Mouse (Mus musculus): ENCODE data around the gene Klhdc1. TPM values are rescaled to one million over a fixed set of nuclear protein-coding genes. Genes with fewer than 3 reads are reported as not detected.

Klhdc1 gene
- polyA plus RNA-seq, 1 experiment from 2014 or later: 10.5 TPM

DNA sequence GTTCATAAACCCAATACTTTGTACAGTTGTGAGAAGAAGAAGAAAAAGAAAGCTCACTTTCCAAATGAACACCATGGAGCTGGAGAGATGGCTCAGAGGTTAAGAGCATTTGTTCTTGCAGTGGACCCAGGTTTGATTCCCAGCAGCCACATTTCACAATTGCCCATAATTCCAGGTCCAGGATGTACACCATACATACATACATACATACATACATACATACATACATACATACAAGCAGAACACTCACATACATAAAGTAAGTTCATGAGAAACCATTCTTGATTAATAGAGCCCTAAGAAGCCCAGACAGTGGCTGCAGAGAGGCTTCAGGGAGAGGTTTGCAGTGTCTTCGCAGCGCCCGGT lies 412 bp downstream of the Klhdc1 start:
- H3K4me1 ChIP-seq (replicated peaks): peaks cover 9% of the 10 kb centered on the region
- peak overlapping the region; percentile 68 for H3K4me3 ChIP-seq (replicated peaks)
- peak overlapping the region; percentile 92 for H3K9ac ChIP-seq (replicated peaks)
- WGBS: 3% methylated on average over 3 of the region's 3 CpGs
- no peaks in the 10 kb centered on the region for H3K36me3 ChIP-seq
- H3K27ac ChIP-seq: peak overlapping the region; percentile 85
- H3K9me3 ChIP-seq: no peaks in the 10 kb centered on the region
- H3K27me3 ChIP-seq: no peaks in the 10 kb centered on the region
- ATAC-seq: no peak
- H3K4me2 ChIP-seq (replicated peaks): peak overlapping the region; percentile 65

DNA sequence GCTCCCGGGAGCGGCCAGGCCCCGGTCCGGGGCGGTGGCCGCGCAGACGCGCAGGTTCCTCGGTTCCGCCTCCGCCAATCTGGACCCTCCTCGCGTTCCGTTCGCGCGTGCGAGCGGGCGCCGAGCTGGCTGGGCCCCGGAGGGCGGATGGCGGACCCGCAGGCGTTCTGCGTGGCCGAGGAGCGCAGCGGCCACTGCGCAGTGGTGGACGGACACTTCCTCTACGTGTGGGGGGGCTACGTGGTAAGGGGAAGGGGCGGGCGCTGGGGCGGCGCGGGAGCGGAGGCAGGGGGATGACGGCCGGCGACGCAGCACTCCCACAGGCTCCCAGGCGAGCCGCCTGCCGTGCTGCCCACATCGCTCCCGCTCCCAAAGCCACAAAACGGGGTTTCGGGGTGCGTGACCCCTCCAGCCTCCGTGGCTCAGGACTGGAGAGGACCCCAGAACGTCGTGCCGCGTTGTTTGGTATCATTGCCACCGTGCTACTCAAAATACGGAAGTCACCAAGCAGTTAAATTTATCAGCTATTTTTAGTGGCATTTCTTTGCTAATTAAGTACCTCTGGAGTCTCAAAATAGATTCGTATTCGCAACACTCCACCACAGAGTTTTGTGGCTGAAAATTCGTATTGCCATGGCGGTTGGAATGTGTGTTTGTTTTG lies 925 bp downstream of the Klhdc1 start:
- peak; percentile 97 for ATAC-seq
- H3K9me3 ChIP-seq: no peaks in the 10 kb centered on the region
- H3K36me3 ChIP-seq: no peaks in the 10 kb centered on the region
- H3K4me2 ChIP-seq (replicated peaks): peak overlapping the region; percentile 65
- peak overlapping the region; percentile 68 for H3K4me3 ChIP-seq (replicated peaks)
- peak overlapping the region; percentile 92 for H3K9ac ChIP-seq (replicated peaks)
- H3K27me3 ChIP-seq: no peaks in the 10 kb centered on the region
- H3K4me1 ChIP-seq (replicated peaks): peaks cover 9% of the 10 kb centered on the region
- under 1% methylated on average over 63 of the region's 64 CpGs for WGBS
- H3K27ac ChIP-seq: peak overlapping the region; percentile 85

DNA sequence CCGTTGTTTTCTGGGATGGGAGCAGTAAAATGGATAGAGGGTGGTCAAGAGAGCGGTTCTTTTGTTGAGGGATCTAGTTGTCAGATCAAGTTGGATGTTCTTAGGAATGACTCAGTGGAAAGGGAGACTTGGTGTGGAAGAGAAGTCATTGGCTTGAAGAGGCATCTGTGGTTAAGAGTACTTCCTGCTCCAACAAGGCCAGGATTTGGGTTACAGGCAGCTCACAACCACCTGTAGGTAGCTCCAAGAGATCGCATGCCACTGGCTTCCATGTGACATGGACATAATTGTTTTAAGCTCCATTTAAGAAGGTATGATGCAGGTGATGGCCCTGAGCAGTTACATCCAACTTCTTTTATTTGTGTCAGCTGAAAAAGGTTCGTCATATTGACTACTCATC lies 8.8 kb downstream of the Klhdc1 start:
- Histone ChIP-seq H3K4me3 (replicated peaks) (no peak overlapping the region), H3K9me3 (no peaks in the 10 kb centered on the region), H3K4me1 (replicated peaks) (no peaks in the 10 kb centered on the region), H3K27ac (no peak overlapping the region), H3K4me2 (replicated peaks) (no peak overlapping the region), H3K27me3 (no peaks in the 10 kb centered on the region), H3K9ac (replicated peaks) (no peak overlapping the region), H3K36me3 (no peaks in the 10 kb centered on the region)
- no peak for ATAC-seq
- 93% methylated on average over 4 of the region's 4 CpGs for WGBS

DNA sequence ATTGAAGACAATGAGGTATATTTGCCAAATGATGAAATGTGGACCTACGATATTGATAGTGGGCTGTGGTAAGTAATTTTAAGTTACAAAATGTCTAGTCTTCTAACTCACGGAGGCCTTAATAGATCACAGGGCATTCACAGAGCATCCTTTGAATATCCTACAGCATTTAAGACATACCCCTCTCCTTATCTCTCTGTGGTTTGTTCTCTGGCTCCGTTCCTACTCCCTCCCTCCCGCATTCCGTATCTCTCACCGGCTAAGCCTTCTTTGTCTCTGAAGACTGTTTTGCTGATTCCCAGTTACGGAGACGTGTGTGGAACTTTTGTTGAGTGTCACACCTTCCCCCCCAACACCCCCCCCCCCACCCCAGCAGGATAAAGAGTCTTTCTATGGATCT lies 9.8 kb downstream of the Klhdc1 start:
- Histone ChIP-seq H3K9me3 (no peaks in the 10 kb centered on the region), H3K27me3 (no peaks in the 10 kb centered on the region), H3K9ac (replicated peaks) (no peak overlapping the region), H3K36me3 (no peaks in the 10 kb centered on the region), H3K4me3 (replicated peaks) (no peak overlapping the region), H3K4me1 (replicated peaks) (no peaks in the 10 kb centered on the region), H3K27ac (no peak overlapping the region), H3K4me2 (replicated peaks) (no peak overlapping the region)
- 80% methylated on average over 8 of the region's 8 CpGs for WGBS
- ATAC-seq: no peak

DNA sequence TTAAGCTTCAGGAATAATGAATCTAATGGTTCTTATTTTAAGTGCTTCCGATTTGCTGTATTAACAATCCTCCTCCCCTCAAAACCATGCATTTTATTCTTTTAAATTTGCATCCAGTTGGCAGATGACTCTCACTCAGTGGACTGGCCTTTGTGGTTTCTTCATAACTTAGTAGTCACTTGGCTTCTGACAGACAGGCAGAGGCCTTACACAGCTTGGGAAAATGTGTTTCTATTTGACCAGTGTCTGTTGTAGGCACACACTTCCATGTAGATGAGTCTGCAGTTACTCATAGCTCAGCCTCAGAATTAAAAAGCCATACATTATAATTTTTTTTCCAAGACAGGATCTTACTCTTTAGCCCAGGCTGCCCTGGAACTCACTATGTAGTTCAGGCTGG lies 12.8 kb downstream of the Klhdc1 start:
- Histone ChIP-seq H3K9me3 (no peaks in the 10 kb centered on the region), H3K9ac (replicated peaks) (no peak overlapping the region), H3K27me3 (no peaks in the 10 kb centered on the region), H3K4me2 (replicated peaks) (no peak overlapping the region), H3K36me3 (no peaks in the 10 kb centered on the region), H3K4me3 (replicated peaks) (no peak overlapping the region), H3K27ac (no peak overlapping the region), H3K4me1 (replicated peaks) (no peaks in the 10 kb centered on the region)
- WGBS: 97% methylated on average over 1 of the region's 1 CpGs
- ATAC-seq: no peak

DNA sequence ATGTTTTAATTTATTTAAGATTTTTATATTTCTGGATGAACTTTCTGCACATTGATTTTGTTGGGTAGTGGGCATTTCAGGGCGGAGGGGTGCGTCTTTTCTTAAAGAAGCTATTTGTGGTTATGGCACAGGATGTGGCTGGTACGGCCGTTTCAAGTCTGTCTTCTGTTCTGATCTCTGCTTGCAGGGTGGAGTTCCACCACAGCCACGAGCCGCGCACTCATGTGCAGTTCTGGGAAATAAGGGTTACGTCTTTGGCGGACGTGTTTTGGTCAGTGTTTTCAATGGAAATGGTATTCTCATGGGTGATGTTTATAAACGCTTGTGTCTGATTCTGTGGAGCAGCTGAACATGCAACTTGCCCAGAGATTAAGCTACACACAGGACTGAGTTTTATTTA lies 16.9 kb downstream of the Klhdc1 start:
- Histone ChIP-seq H3K9me3 (no peaks in the 10 kb centered on the region), H3K27me3 (no peaks in the 10 kb centered on the region), H3K4me3 (replicated peaks) (no peak overlapping the region), H3K36me3 (no peaks in the 10 kb centered on the region), H3K4me2 (replicated peaks) (no peak overlapping the region), H3K4me1 (replicated peaks) (no peaks in the 10 kb centered on the region), H3K27ac (no peak overlapping the region), H3K9ac (replicated peaks) (no peak overlapping the region)
- WGBS: 82% methylated on average over 11 of the region's 11 CpGs
- ATAC-seq: no peak

DNA sequence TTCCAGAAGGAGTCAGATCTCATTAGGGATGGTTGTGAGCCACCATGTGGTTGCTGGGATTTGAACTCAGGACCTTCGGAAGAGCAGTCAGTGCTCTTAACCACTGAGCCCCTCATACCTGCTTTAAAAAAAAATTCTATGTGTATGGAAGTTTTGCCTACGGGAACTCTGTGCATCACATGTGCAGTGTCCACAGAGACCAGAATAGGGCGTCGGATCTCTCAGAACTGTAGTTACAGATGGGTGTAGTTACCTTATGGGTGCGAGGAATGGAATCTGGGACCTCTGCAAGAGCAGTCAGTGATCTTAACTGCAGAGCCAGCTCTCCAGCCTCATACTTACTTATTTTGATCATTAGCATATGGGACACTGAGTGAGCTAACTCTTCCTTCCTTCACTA lies 21.3 kb downstream of the Klhdc1 start:
- Histone ChIP-seq H3K9ac (replicated peaks) (no peak overlapping the region), H3K4me3 (replicated peaks) (no peak overlapping the region), H3K9me3 (no peaks in the 10 kb centered on the region), H3K4me2 (replicated peaks) (no peak overlapping the region), H3K27ac (no peak overlapping the region), H3K27me3 (no peaks in the 10 kb centered on the region), H3K36me3 (no peaks in the 10 kb centered on the region), H3K4me1 (replicated peaks) (no peaks in the 10 kb centered on the region)
- 96% methylated on average over 5 of the region's 5 CpGs for WGBS
- ATAC-seq: no peak

DNA sequence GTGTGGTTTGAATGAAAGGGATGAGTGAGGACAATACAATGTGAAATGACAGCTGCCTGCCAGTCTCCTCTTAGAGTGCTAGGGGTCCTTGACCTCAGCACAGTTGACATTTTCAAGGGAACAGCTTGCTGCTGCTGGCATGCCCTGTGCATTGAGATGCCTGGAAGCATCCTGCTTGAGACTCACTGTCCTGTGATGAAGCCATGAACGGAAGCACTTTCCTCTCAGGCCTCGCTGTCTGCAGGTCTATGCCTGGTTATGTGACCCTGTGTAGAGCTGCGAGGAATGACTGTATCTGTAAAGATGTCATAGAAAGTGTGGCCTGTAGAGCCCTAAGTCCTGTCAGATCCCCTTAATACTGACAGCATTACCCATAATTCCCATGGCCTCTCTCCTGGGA lies 24.1 kb downstream of the Klhdc1 start:
- Histone ChIP-seq H3K4me3 (replicated peaks) (no peak overlapping the region), H3K27me3 (no peaks in the 10 kb centered on the region), H3K27ac (no peak overlapping the region), H3K4me2 (replicated peaks) (no peak overlapping the region), H3K4me1 (replicated peaks) (no peaks in the 10 kb centered on the region), H3K9me3 (no peaks in the 10 kb centered on the region), H3K9ac (replicated peaks) (no peak overlapping the region), H3K36me3 (no peaks in the 10 kb centered on the region)
- ATAC-seq: no peak
- WGBS: 92% methylated on average over 3 of the region's 3 CpGs

DNA sequence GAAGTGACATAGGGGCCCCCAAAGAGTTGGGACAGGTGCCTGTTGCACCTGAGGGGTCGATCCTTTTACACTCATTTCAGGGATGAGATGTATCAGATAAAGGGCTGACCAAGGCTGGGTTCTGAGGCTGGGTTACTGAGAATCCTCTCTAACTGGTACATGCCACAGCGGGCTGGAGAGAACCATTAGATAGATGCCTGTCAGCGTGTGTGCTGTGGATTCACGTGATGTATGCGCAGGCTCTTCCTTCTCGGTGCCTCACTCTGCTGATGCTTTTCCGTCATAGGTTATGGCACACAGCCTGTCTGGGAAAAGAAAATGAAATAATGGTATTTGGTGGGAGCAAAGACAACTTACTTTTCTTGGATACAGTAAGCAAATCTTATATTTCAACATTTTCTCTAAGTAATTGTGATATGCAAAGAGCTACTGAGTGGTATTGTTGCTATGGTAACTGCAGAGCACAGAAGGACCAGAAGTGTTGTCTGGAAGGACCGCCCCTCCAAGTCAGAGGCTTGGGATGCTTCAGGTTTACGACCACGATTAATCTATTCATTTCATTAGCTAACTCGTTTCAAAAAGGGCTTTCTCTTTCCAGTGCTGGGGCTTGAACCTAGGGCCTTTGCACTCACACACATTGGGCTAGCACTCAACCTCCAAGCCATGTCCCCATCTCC lies 27.1 kb downstream of the Klhdc1 start:
- no peak overlapping the region for H3K27ac ChIP-seq
- no peaks in the 10 kb centered on the region for H3K4me1 ChIP-seq (replicated peaks)
- no peak overlapping the region for H3K4me2 ChIP-seq (replicated peaks)
- no peak for ATAC-seq
- no peaks in the 10 kb centered on the region for H3K27me3 ChIP-seq
- H3K9ac ChIP-seq (replicated peaks): no peak overlapping the region
- WGBS: 73% methylated on average over 11 of the region's 11 CpGs
- no peaks in the 10 kb centered on the region for H3K9me3 ChIP-seq
- H3K4me3 ChIP-seq (replicated peaks): no peak overlapping the region
- no peaks in the 10 kb centered on the region for H3K36me3 ChIP-seq

DNA sequence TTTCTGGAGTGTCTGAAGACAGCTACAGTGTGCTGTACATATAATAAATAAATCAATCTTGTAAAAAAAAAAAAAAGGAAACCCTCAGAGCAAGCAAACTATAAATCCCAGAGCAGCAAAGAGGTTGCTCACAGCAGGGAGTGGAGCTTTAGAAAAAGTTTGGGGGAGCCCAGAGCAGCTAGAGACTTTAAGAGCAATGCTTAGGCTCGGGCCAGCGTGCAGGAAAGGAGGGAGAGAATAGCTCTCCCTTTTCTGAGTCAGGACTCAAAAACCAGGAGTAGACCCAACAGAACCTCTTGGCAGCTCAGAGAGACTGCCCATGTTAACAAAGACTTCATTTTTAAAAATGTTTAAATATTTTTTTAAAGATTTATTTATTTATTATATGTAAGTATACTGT lies 28.0 kb downstream of the Klhdc1 start:
- Histone ChIP-seq H3K36me3 (no peaks in the 10 kb centered on the region), H3K9ac (replicated peaks) (no peak overlapping the region), H3K27ac (no peak overlapping the region), H3K4me1 (replicated peaks) (no peaks in the 10 kb centered on the region), H3K4me3 (replicated peaks) (no peak overlapping the region), H3K9me3 (no peaks in the 10 kb centered on the region), H3K4me2 (replicated peaks) (no peak overlapping the region), H3K27me3 (no peaks in the 10 kb centered on the region)
- 65% methylated on average over 2 of the region's 2 CpGs for WGBS
- no peak for ATAC-seq

DNA sequence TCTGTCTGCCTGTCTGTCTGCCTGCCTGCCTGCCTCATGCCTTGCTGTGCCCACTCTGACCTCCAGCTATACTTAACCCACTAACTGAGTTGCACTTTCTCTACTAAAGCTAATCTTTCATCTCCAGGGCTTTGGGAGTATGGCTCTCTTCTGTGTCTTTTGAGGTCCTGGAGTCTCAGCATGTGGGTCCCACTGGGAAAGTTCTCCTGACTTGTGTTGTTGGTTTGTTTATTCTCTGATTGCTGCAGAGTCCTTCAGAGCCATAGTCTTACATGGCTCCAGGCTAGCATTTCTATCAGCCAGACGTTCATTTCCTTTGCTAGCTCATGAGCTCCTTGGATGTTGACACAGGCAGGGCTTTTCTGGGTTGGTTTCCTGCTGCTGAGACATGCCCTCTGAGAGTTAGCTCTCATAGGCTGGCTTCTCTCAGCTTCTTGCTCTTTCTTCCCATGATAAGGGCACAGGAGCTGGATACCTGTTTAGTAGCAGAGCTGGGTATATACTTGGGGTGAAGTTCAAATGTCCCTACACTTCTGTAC lies 39.0 kb downstream of the Klhdc1 start:
- no peak overlapping the region for H3K27ac ChIP-seq
- 68% methylated on average over 1 of the region's 1 CpGs for WGBS
- no peaks in the 10 kb centered on the region for H3K36me3 ChIP-seq
- no peak overlapping the region for H3K4me3 ChIP-seq (replicated peaks)
- H3K27me3 ChIP-seq: no peaks in the 10 kb centered on the region
- no peaks in the 10 kb centered on the region for H3K4me1 ChIP-seq (replicated peaks)
- H3K9me3 ChIP-seq: no peaks in the 10 kb centered on the region
- H3K9ac ChIP-seq (replicated peaks): no peak overlapping the region
- no peak for ATAC-seq
- H3K4me2 ChIP-seq (replicated peaks): no peak overlapping the region

DNA sequence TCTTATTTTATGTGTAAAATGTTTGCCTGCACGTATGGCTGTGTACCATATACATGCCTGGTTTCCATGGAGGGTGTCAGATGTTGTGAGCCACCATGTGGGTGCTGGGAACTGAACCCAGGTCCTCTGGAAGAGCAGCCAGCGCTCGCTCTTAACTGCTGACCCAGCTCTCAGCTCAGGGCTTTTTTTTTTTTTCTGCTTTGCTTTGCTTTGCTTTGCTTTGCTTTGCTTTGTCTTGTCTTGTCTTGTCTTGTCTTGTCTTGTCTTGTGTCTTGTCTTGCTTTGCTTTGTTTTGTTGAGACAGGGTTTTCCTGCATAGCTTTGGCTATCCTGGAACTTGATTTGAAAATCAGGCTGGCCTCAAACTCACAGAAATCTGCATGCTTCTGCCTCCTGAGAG lies 39.9 kb downstream of the Klhdc1 start:
- 86% methylated on average over 3 of the region's 3 CpGs for WGBS
- ATAC-seq: no peak
- no peak overlapping the region for H3K4me3 ChIP-seq (replicated peaks)

DNA sequence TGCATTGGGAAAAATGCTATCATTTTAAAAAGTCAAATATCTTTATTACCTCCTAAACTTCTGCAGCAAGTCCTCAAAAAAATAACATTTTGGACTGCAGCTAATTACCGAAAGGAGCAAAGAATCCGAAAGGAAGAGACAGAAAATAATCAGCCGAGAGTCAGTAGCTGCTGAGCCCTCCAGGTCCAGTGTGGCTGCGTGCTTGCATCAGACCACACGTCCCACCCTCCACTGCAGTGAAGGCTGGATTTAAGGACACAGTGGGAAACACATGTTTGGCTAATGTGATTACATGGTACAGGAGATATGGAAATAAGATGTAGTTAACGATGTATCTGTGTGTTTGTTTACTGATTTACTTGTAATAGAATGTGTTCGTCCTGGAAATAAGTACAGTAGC lies 42.2 kb downstream of the Klhdc1 start:
- no peaks in the 10 kb centered on the region for H3K4me1 ChIP-seq (replicated peaks)
- H3K4me2 ChIP-seq (replicated peaks): no peak overlapping the region
- H3K27me3 ChIP-seq: no peaks in the 10 kb centered on the region
- H3K9ac ChIP-seq (replicated peaks): no peak overlapping the region
- ATAC-seq: no peak
- no peaks in the 10 kb centered on the region for H3K9me3 ChIP-seq
- H3K36me3 ChIP-seq: no peaks in the 10 kb centered on the region
- H3K27ac ChIP-seq: no peak overlapping the region
- WGBS: 83% methylated on average over 7 of the region's 7 CpGs
- no peak overlapping the region for H3K4me3 ChIP-seq (replicated peaks)

More for the DNA sequence above, 39.9 kb downstream of the Klhdc1 start:
- no peaks in the 10 kb centered on the region for H3K27me3 ChIP-seq
- H3K9ac ChIP-seq (replicated peaks): no peak overlapping the region
- no peaks in the 10 kb centered on the region for H3K4me1 ChIP-seq (replicated peaks)
- no peak overlapping the region for H3K27ac ChIP-seq
- no peaks in the 10 kb centered on the region for H3K36me3 ChIP-seq
- H3K4me2 ChIP-seq (replicated peaks): no peak overlapping the region
- H3K9me3 ChIP-seq: no peaks in the 10 kb centered on the region

Measured in midbrain, embryonic 13.5 days (tissue).